Mouse (Mus musculus) embryonic stem cell, embryonic (primary cell): Measurements from ENCODE around the gene Mettl14.

ENCODE experiments used
- CTCF ChIA-PET, 4 experiments: fragments of 300-600 bp in 2 of 4; fragments of 350-600 bp in 2 of 4; sonication (Branson Sonifier 250); formaldehyde crosslinking; loops; one replicate each; lab custom pipeline; 2022; ENCODE audit warnings: inconsistent platforms in 2 of 4; lab: Charles Lee
- POLR2A ChIA-PET, 4 experiments: fragments of 300-600 bp in 2 of 4; fragments of 350-600 bp in 2 of 4; sonication (Branson Sonifier 250); formaldehyde crosslinking; loops; one replicate each; lab custom pipeline; 2022; ENCODE audit warnings: antibody characterized with exemption in 4 of 4, inconsistent platforms in 1 of 4; lab: Charles Lee

The Mettl14 gene

DNA sequence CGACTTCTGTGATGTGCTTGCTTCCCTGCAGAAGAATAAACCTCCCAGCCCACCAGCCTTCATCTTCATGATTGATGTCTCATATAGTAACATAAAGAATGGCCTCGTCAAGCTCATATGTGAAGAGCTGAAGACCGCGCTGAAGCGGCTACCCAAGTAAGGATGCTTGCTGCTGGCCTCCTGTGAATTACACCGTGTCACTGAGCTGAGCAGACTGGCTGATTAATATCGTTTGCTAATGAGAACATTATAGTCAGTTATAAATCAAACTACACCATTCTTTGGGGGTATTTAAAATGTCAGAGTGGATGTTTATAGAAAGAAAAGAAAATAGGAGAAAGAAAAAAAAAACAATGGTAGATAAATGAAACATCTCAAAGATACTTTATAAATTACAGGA is 49.5 kb downstream of the Mettl14 start:
- ChIA-PET POLR2A (interaction anchor here in 2 of 4 experiments (0.6 to 1.4 kb wide), 2 partner anchors 172 to 716 kb away, joined by 3 to 4 read pairs; no protein-coding TSS in a partner anchor), CTCF (interaction anchor here in 1 of 4 experiments (0.7 kb wide), 1 partner anchor 177 kb away, joined by 3 read pairs; no protein-coding TSS in a partner anchor)

- CTCF ChIA-PET: interaction anchor here in 2 of 4 experiments (1.1 to 1.3 kb wide), 2 partner anchors 36 to 1215 kb away, joined by 3 read pairs; no protein-coding TSS in a partner anchor
- POLR2A ChIA-PET: interaction anchor here in 1 of 4 experiments (1.4 kb wide), 1 partner anchor 173 kb away, joined by 4 read pairs; no protein-coding TSS in a partner anchor
These were observed 50.4 kb downstream of the Mettl14 start for GRCm38 (mm10) chr3:123335480-123335879.

DNA sequence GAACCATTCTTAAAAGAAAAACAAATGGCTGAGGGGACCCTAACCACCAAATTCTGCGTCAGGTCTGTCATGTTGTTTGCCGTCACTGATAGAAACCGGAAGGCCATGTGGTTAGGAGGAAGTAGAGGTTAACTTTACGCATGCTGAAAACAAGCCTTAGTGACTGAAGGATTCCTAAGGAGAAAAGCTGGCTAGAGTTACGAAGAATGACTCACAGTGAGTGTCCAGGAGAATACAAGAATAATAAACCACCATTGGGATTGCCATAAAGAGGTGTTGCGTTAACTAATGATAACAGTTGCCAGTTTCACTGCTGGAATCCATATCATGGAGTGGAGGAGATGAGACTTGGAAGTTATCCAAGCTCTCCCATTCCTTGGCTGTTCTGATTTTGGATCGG is 51.0 kb downstream of the Mettl14 start:
- CTCF ChIA-PET: interaction anchor here in 2 of 4 experiments (1.1 to 1.3 kb wide), 2 partner anchors 37 to 1215 kb away, joined by 3 read pairs; no protein-coding TSS in a partner anchor
- POLR2A ChIA-PET: no interaction called here

DNA sequence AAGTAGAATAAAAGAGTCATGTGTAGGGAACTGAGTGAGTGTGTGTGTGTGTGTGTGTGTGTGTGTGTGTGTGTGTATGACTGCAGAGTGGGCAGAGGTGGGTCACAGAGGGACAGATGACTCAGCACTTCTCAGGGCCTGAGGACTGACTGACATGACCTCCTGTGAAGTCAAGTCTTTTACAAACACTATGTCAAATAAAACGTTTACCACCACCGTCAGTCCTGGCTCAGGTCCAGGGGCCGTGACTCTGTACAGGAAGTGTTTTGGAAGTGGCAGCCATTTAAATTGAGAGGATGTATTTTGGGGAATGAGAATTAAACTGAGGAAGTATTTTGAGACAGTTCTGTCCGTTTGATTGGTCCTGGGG is 52.9 kb downstream of the Mettl14 start:
- POLR2A ChIA-PET: interaction anchor here in 1 of 4 experiments (0.6 to 1.0 kb wide), 2 partner anchors 174 to 1069 kb away, joined by 3 read pairs; no protein-coding TSS in a partner anchor

DNA sequence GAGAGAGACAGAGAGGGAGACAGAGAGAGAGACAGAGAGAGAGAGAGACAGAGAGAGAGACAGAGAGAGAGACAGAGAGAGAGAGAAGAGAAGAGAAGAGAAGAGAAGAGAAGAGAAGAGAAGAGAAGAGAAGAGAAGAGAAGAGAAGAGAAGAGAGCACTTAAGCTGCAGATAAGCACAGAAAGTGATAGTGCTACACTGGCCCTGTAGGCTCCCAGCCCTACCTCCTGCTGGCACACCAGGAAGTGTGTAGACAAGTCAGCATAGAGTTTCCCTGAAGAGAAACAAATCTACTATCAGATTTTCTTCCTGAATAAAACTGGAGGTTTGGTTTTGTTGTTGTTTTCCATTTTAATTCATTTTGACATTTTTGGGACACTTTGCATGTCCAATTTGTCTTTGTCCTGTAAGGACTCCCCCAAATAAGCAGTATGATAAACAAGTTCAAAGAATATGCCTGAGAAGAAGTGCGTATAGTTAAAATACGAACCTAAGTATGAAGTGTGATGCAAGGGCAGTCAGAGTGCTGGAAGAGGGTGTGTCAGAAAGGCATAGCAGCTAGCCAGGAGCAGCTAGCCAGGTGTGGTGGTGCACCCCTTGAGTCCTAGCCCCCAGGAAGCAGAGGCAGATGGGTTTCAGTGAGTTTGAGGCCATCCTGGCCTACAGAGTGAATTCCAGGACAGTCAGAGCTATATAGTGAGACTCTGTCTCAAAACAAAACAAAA is 53.4 kb downstream of the Mettl14 start:
- CTCF ChIA-PET: interaction anchor here in 1 of 4 experiments (0.6 to 0.9 kb wide), 2 partner anchors 173 to 179 kb away, joined by 3 read pairs; no protein-coding TSS in a partner anchor
- POLR2A ChIA-PET: interaction anchor here in 1 of 4 experiments (1.0 kb wide), 1 partner anchor 174 kb away, joined by 3 read pairs; no protein-coding TSS in a partner anchor

More for the DNA sequence above, 52.9 kb downstream of the Mettl14 start:
- CTCF ChIA-PET: interaction anchor here in 1 of 4 experiments (0.6 to 0.9 kb wide), 2 partner anchors 174 to 179 kb away, joined by 3 read pairs; no protein-coding TSS in a partner anchor

DNA sequence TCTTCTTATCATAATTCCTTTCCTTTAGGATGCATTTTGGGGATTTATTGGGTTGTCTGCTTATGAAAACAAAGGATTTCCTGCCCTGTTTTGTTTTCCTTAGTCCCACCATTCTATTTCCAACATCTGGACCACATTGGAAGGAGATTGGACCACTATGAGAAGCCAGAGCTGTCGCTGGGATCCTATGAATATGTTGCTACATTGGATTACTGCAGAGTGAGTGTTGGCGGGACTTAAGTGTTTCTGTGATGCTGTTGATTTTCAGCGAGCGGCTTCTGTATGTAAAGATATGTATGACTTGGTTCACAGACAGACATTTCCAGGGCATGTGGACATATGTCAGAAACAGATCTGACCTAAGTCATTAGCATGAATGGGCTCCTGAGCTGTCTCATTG is 55.7 kb downstream of the Mettl14 start:
- POLR2A ChIA-PET: interaction anchor here in 1 of 4 experiments (1.3 kb wide), 1 partner anchor 34 kb away, joined by 4 read pairs; no protein-coding TSS in a partner anchor
- CTCF ChIA-PET: interaction anchor here in 1 of 4 experiments (0.6 kb wide), 1 partner anchor 50 kb away, joined by 13 read pairs; no protein-coding TSS in a partner anchor

- ChIA-PET CTCF (interaction anchor here in 2 of 4 experiments (0.7 to 1.3 kb wide), 2 partner anchors 15 to 155 kb away, joined by 3 to 4 read pairs; no protein-coding TSS in a partner anchor), POLR2A (interaction anchor here in 2 of 4 experiments (0.7 to 0.9 kb wide), 2 partner anchors 128 to 179 kb away, joined by 4 to 5 read pairs; no protein-coding TSS in a partner anchor)
These were observed 56.7 kb downstream of the Mettl14 start for GRCm38 (mm10) chr3:123329251-123329650.

GRCm38 (mm10) chr3:123324326-123324725 is 61.6 kb downstream of the Mettl14 start:
- ChIA-PET CTCF (interaction anchor here in 2 of 4 experiments (1.0 to 1.1 kb wide), 2 partner anchors 165 kb away, joined by 4 read pairs; no protein-coding TSS in a partner anchor), POLR2A (no interaction called here)

DNA sequence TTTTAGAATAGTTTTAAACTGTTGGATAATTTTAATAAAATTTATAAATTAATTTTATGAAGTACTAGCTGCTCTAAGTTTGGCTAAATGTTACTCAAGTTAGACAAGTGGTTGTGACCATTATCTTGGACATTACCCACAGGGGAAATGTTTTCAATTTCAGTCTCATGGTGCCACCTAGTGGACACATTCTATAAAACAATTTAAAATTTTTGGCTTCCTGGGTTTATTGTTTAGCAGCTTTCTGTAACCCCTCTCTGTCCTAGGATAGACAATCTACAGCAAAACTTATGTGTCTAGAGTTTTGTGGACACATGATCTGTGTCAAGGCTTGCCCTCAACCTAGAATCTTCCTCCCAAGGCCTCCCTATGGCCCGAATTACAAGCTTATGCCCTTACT is 63.8 kb downstream of the Mettl14 start:
- POLR2A ChIA-PET: interaction anchor here in 3 of 4 experiments (0.8 to 1.5 kb wide), 4 partner anchors 8 to 187 kb away, joined by 3 to 4 read pairs (median 3); no protein-coding TSS in a partner anchor
- CTCF ChIA-PET: interaction anchor here (0.5 to 1.5 kb wide), 18 partner anchors 9 to 953 kb away, joined by 3 to 24 read pairs (median 5); partner anchors contain the start of gene Synpo2 (in 1 of the 4)

DNA sequence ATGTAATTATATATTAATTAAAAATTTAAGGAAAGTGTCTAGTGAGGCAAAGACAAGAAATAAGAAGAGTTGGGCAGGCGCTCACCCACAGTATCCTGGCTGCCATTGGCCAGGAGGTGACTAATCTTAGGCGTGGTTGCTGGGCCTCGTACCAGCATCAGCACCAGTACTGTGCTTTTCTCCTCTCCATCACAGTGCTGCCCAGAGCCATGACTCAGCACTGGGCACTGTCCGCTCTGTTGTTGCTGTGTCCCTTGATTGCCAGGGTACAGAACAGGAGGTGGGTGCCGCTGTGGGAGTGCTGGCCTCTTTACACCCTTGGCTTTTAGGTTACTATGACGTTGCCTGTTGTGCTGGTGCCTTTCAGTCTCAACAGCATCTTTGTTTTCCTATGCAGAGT is 64.3 kb downstream of the Mettl14 start:
- ChIA-PET POLR2A (interaction anchor here in 3 of 4 experiments (0.6 to 1.5 kb wide), 5 partner anchors 15 to 397 kb away, joined by 3 to 4 read pairs (median 3); no protein-coding TSS in a partner anchor), CTCF (interaction anchor here (1.0 to 1.6 kb wide), 12 partner anchors 50 to 953 kb away, joined by 3 to 12 read pairs (median 6); partner anchors contain the start of gene Synpo2 (in 1 of the 4))

GRCm38 (mm10) chr3:123320341-123320740 is 65.6 kb downstream of the Mettl14 start:
- CTCF ChIA-PET: interaction anchor here in 2 of 4 experiments (0.6 to 1.6 kb wide), 5 partner anchors 51 to 162 kb away, joined by 3 to 6 read pairs (median 3); no protein-coding TSS in a partner anchor
- POLR2A ChIA-PET: interaction anchor here in 3 of 4 experiments (0.6 to 1.4 kb wide), 7 partner anchors 24 to 188 kb away, joined by 3 to 4 read pairs (median 3); partner anchors contain the start of gene Synpo2 (in 1 of the 3)
